Mouse (Mus musculus): Measurements from ENCODE around the gene Pxdn. TPM values are rescaled to one million over a fixed set of nuclear protein-coding genes. Genes with fewer than 3 reads are reported as not detected.

Gene Pxdn
- polyA plus RNA-seq, 1 experiment from 2014 or later: 14.6 TPM

DNA sequence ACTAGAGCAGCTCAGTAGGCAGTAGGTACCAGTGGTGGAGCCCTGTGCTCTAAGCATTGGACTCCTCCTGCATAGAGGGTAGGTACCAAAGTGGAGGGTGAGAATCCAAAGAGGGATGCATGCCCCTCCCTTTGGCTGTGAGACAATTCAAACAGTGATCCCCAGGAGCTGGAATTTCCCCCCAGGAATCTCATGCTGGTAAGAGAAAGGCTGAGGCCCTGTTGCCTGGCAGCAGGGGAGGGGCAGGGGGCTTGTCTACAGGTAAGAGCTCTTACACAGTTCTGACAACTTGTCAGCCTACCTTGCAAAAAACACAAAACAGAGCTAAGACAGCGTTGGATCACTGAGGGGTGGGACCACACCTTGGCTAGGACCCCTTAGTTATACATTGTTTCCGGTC lies 3.9 kb upstream of the Pxdn start:
- Histone ChIP-seq H3K9ac (no peak overlapping the region), H3K36me3 (no peaks in the 10 kb centered on the region), H3K4me3 (no peak overlapping the region), H3K9me3 (replicated peaks) (no peaks in the 10 kb centered on the region), H3K27ac (no peak overlapping the region), H3K27me3 (replicated peaks) (peaks cover 28% of the 10 kb centered on the region), H3K4me2 (no peak overlapping the region), H3K4me1 (no peaks in the 10 kb centered on the region)
- ATAC-seq: no peak
- WGBS (ENCODE audit: insufficient replicate concordance): 69% methylated on average over 2 of the region's 2 CpGs

DNA sequence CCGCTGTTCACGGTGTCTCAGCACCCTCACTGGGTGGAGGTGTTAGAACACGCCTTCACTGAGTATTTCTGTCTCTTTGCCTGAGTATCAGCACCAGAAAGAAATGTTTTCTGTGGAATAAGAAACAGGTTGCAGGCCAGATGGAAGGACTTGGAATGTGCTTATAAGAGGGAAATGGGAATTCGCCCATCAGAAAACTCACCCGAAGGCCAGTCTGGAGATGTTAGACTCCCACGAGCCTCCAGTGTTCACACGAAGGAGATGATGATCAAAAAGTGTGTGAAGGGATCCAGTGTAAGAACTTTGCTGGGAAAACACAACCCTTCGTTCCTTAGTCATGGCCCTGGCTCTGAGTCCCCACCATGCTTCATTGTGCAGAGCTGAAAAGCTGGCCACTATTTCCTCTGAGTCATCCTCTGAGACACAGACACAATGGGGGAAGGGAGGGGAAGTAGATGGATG lies 3.3 kb upstream of the Pxdn start:
- 45% methylated on average over 8 of the region's 8 CpGs for WGBS (ENCODE audit: insufficient replicate concordance)

DNA sequence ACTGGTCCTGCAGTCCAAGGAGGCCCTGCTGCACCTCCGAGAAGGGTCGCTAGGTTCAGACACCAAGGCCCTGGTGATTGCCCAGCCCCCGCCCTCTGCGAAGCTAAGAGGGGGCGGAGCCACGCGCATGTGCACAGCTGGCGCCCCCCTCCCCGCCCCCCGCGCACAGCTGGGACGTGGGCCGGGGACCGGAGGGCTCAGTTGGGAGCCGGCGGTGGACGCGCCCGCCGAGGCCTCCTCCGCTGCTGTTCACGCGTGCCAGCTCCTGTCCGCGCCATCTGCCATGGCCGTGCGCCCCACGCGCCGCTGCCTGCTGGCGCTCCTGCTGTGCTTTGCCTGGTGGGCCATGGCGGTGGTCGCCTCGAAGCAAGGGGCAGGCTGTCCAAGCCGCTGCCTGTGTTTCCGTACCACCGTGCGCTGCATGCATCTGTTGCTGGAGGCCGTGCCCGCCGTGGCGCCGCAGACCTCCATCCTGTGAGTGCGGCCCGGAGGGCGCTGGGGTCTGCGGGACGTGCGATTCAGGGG lies 505 bp downstream of the Pxdn start:
- WGBS (ENCODE audit: insufficient replicate concordance): under 1% methylated on average over 37 of the region's 49 CpGs
- Histone ChIP-seq H3K27me3 (replicated peaks) (peaks cover 41% of the 10 kb centered on the region), H3K9ac (peak overlapping the region; percentile 57), H3K4me1 (no peaks in the 10 kb centered on the region), H3K27ac (peak overlapping the region; percentile 56), H3K36me3 (no peaks in the 10 kb centered on the region), H3K4me2 (peak overlapping the region; percentile 63), H3K9me3 (replicated peaks) (no peaks in the 10 kb centered on the region), H3K4me3 (peak overlapping the region; percentile 56)
- peak; percentile 47; the same call in 1 of the 2 replicates for ATAC-seq

More for the DNA sequence above, 3.3 kb upstream of the Pxdn start:
- no peak overlapping the region for H3K4me2 ChIP-seq
- H3K4me3 ChIP-seq: no peak overlapping the region
- ATAC-seq: no peak
- H3K27me3 ChIP-seq (replicated peaks): peaks cover 34% of the 10 kb centered on the region
- no peak overlapping the region for H3K9ac ChIP-seq
- no peaks in the 10 kb centered on the region for H3K36me3 ChIP-seq
- no peaks in the 10 kb centered on the region for H3K9me3 ChIP-seq (replicated peaks)
- H3K27ac ChIP-seq: no peak overlapping the region
- H3K4me1 ChIP-seq: no peaks in the 10 kb centered on the region

DNA sequence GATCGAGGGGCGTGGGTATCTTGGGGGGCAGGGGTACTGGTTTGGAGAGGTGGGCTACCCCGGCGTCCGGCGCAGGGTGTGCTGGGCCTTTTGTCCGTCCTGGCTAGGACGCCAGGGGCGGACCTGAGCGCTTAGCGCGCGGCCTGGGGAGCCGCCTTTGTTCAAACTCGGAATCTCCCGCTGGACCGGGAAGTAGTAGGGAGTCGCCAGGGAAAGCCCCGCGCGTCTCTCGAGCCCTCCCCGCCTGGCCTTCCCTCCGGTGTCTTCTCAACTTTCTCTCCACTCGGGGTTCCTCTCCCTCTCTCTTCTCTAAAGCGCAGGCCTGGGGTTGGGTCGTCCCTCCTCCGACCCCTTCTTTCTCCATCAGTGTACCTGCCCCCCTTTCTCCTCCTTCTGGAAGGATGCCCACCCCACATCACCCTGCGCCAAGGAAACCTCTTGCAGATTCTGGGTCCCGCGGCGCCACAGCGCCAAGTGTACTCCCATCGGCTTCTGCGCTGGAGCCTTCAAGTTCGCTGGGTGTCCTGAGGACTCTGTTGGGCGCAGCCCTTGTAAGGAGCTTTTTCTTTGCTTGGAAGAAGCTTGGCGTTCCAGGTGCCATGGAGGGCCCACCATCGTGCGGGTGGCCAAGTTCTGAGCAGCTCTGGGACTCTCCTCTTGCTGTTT lies 1.1 kb downstream of the Pxdn start:
- H3K4me1 ChIP-seq: no peaks in the 10 kb centered on the region
- H3K36me3 ChIP-seq: no peaks in the 10 kb centered on the region
- H3K27me3 ChIP-seq (replicated peaks): peaks cover 41% of the 10 kb centered on the region
- ATAC-seq: peak; percentile 21; the same call in 1 of the 2 replicates
- peak overlapping the region; percentile 56 for H3K27ac ChIP-seq
- no peaks in the 10 kb centered on the region for H3K9me3 ChIP-seq (replicated peaks)
- H3K4me3 ChIP-seq: peak overlapping the region; percentile 56
- whole genome bisulfite sequencing (ENCODE audit: insufficient replicate concordance): 2% methylated on average over 38 of the region's 40 CpGs
- peak overlapping the region; percentile 63 for H3K4me2 ChIP-seq
- H3K9ac ChIP-seq: peak overlapping the region; percentile 57

DNA sequence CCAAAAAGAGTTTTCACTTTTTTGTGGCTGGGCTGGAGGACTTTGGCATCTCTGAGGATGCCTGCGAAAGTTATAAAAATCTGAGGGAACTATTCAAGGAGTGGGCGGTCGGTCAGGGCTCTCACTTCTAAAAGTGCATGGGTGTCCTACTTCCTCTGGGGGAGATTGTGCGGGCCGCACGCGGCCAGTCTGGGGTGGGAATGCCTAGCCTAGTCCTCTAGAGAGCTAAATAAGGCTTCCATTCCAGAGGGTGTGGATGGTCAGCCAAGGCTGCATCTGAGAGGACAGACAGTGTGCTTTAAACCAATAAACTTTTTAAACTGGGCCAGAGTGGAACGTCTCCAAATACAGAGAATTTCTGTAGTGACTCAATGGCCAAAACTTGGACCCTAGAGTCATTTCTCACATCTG lies 1.9 kb downstream of the Pxdn start:
- no peaks in the 10 kb centered on the region for H3K9me3 ChIP-seq (replicated peaks)
- peaks cover 41% of the 10 kb centered on the region for H3K27me3 ChIP-seq (replicated peaks)
- no peak for ATAC-seq
- H3K27ac ChIP-seq: no peak overlapping the region
- no peaks in the 10 kb centered on the region for H3K36me3 ChIP-seq
- no peak overlapping the region; the same call in 1 of the 2 replicates for H3K9ac ChIP-seq
- WGBS (ENCODE audit: insufficient replicate concordance): 12% methylated on average over 8 of the region's 8 CpGs
- no peaks in the 10 kb centered on the region for H3K4me1 ChIP-seq
- H3K4me3 ChIP-seq: peak overlapping the region; percentile 56
- H3K4me2 ChIP-seq: peak overlapping the region; percentile 63

DNA sequence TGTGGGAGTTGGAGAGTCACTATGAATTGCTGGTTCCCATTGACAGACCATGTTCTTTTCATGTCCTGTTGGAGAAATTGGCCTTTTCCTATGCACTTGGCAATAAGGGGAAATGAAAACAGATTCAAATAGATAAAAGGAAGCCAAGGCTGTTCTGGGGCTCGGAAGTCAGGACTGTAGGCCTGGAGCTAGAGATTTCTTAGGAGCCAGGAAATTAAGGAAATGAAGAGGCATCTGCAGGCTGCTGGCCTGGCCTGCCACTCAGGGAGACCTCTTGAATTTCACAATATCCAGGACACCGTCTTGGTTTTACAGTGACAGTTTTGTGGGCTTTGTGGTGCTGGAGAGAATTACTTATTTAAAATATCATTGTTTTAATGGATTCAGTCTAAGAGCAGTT lies 5.0 kb downstream of the Pxdn start:
- H3K36me3 ChIP-seq: no peaks in the 10 kb centered on the region
- no peak overlapping the region for H3K27ac ChIP-seq
- 32% methylated on average over 2 of the region's 2 CpGs for WGBS (ENCODE audit: insufficient replicate concordance)
- no peak for ATAC-seq
- no peak overlapping the region for H3K9ac ChIP-seq
- no peaks in the 10 kb centered on the region for H3K4me1 ChIP-seq
- no peak overlapping the region for H3K4me3 ChIP-seq
- H3K9me3 ChIP-seq (replicated peaks): no peaks in the 10 kb centered on the region
- no peak overlapping the region for H3K4me2 ChIP-seq
- peaks cover 24% of the 10 kb centered on the region for H3K27me3 ChIP-seq (replicated peaks)

DNA sequence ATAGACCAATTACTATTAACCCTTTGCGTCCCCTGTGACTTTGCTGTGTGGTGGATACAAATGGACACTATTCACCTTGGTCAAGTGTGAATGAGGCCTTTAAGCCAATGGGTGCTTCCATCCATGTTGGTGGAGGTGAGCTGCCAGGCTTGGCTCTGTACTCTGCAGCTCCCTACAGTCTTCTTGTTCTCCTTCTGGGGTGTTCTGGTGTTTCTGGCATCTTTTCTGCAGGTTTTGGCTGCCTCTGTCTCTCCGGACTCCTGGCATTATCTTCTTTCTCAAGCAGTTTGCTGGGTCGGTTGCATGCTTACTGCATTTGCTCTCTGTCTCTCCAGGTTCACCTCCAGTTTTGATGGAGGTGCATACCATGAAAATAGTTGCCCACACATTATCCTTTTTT lies 7.2 kb downstream of the Pxdn start:
- Histone ChIP-seq H3K4me2 (no peak overlapping the region), H3K4me1 (no peaks in the 10 kb centered on the region), H3K27ac (no peak overlapping the region), H3K27me3 (replicated peaks) (peaks cover 2% of the 10 kb centered on the region; the same call in 1 of the 2 replicates), H3K36me3 (no peaks in the 10 kb centered on the region), H3K4me3 (no peak overlapping the region), H3K9ac (no peak overlapping the region), H3K9me3 (replicated peaks) (no peaks in the 10 kb centered on the region)
- ATAC-seq: no peak
- WGBS (ENCODE audit: insufficient replicate concordance): 57% methylated on average over 3 of the region's 3 CpGs

DNA sequence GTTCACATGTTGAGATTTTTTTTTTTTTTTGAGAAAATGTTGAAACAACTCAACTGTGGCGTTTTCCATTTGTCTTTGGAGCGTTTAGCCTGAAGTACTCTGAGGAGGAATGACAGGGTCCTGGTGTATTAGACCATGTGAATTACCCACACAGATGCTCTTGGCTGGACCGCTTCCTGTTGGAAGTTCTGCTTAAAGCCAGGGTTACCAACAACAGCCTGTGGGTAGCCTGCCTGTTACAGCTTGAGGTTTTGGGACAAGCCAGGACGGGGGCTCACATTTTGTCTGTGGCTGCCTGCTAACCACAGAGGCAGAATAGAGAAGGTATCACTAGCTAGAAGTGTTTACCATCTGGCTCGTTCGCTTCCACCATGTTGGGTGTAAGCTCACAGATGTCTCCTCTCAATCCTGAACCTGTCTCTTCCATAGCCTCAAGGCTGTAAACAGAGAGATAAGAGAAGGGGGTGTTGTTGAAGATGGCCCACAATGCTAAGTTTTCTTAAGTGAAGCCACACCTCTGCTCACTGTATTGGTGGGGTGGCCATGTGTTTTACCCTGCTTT lies 7.9 kb downstream of the Pxdn start:
- H3K4me1 ChIP-seq: no peaks in the 10 kb centered on the region
- H3K27ac ChIP-seq: no peak overlapping the region
- ATAC-seq: no peak
- no peaks in the 10 kb centered on the region for H3K9me3 ChIP-seq (replicated peaks)
- H3K36me3 ChIP-seq: no peaks in the 10 kb centered on the region
- H3K4me2 ChIP-seq: no peak overlapping the region
- H3K27me3 ChIP-seq (replicated peaks): no peaks in the 10 kb centered on the region
- WGBS (ENCODE audit: insufficient replicate concordance): 20% methylated on average over 6 of the region's 6 CpGs
- H3K4me3 ChIP-seq: no peak overlapping the region
- no peak overlapping the region for H3K9ac ChIP-seq

DNA sequence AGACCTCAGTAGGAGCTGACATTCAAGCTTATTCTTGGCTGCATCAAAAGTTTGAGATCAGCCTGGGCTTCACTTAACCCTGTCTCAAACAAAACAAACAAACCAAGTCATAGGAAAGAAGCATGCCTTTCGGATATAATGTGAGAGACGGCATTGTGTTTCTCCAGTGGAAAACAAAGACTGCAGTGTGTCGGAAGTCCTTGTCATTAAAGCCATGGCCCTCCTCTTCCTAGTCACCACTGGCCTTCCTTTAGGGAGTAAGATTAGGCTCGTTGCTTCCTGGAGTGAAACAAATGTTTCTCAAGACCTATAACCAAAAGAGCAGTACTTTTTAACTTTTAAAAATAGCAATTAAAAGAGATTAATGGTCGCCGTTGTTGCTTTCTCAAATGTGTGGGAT lies 13.6 kb downstream of the Pxdn start:
- no peak for ATAC-seq
- no peaks in the 10 kb centered on the region for H3K9me3 ChIP-seq (replicated peaks)
- no peaks in the 10 kb centered on the region for H3K36me3 ChIP-seq
- no peak overlapping the region for H3K9ac ChIP-seq
- WGBS (ENCODE audit: insufficient replicate concordance): 40% methylated on average over 6 of the region's 6 CpGs
- H3K4me2 ChIP-seq: no peak overlapping the region
- H3K4me3 ChIP-seq: no peak overlapping the region
- no peak overlapping the region for H3K27ac ChIP-seq
- no peaks in the 10 kb centered on the region for H3K4me1 ChIP-seq
- no peaks in the 10 kb centered on the region for H3K27me3 ChIP-seq (replicated peaks)

DNA sequence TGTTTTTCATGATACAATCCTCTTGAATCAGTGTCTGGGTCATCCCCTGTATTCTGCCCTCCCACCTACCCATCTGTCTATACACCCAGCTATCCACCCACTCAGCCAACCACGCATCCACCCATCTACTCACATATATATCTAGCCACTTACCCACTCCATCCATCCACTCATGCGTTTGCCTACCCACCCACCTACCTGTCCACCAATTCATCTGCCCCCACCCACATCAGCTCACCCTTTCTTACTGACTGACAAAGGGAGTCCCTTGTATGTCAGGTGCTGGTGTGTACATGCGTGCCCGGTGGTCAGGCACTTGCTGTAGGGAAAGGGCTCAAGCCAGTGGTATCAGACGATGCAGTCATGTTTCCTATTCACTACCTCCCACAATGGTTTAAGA lies 14.1 kb downstream of the Pxdn start:
- H3K4me1 ChIP-seq: no peaks in the 10 kb centered on the region
- WGBS (ENCODE audit: insufficient replicate concordance): 61% methylated on average over 5 of the region's 5 CpGs
- no peaks in the 10 kb centered on the region for H3K36me3 ChIP-seq
- ATAC-seq: no peak
- no peak overlapping the region for H3K4me3 ChIP-seq
- no peaks in the 10 kb centered on the region for H3K9me3 ChIP-seq (replicated peaks)
- H3K9ac ChIP-seq: no peak overlapping the region
- no peaks in the 10 kb centered on the region for H3K27me3 ChIP-seq (replicated peaks)
- 0 out of 2 replicates have a peak overlapping the region, but pooled peaks have one; percentile 10 for H3K27ac ChIP-seq
- H3K4me2 ChIP-seq: no peak overlapping the region

DNA sequence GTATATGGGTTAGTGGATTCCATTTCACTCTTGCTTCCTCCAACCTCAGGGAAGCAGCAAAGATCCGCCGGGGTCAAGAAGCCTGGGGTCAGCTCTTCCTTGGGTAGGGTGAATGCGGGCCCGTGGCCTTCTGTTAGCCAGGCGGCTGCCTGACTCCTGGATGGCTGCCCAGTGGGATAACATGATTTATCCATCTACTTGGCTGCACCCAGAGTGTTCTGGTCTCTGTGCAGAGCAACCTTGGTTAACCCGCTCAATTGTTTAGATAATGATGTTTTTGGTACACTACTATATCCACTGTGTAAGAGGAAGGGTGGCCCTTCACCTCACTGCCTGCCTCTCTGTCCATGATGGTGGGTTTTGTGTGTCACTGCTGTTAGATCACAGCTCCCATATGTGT lies 14.7 kb downstream of the Pxdn start:
- Histone ChIP-seq H3K27ac (no peak overlapping the region), H3K27me3 (replicated peaks) (no peaks in the 10 kb centered on the region), H3K9me3 (replicated peaks) (no peaks in the 10 kb centered on the region), H3K36me3 (no peaks in the 10 kb centered on the region), H3K4me1 (no peaks in the 10 kb centered on the region), H3K4me2 (no peak overlapping the region), H3K9ac (no peak overlapping the region), H3K4me3 (no peak overlapping the region)
- WGBS (ENCODE audit: insufficient replicate concordance): 85% methylated on average over 6 of the region's 6 CpGs
- no peak for ATAC-seq

DNA sequence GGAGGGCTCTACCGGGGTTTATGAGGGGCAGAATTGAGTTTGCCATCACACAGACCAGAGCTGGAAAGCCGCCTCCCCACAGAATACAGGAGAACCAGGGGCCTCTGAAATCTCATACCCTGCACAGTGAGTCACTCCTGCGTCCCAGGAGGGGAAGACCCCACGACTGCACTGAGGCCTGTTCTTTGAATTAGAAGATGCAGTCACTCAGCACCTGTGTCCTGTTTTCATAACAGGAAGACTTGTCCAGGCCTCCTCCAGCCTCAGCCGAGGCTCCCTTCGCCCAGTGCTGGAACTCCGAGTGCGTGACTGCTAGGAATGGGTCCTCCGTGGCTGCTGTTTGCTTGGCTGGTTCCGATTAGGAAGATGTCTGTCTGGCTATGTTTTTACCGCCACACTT lies 16.6 kb downstream of the Pxdn start:
- no peaks in the 10 kb centered on the region for H3K9me3 ChIP-seq (replicated peaks)
- no peaks in the 10 kb centered on the region for H3K4me1 ChIP-seq
- H3K9ac ChIP-seq: no peak overlapping the region
- H3K27ac ChIP-seq: no peak overlapping the region
- no peaks in the 10 kb centered on the region for H3K36me3 ChIP-seq
- H3K4me3 ChIP-seq: no peak overlapping the region
- H3K27me3 ChIP-seq (replicated peaks): no peaks in the 10 kb centered on the region
- no peak for ATAC-seq
- no peak overlapping the region for H3K4me2 ChIP-seq
- 66% methylated on average over 11 of the region's 11 CpGs for WGBS (ENCODE audit: insufficient replicate concordance)

Data from liver, embryonic 12.5 days (tissue).